Mouse (Mus musculus): ENCODE results near the gene 4930469K13Rik. TPM values are rescaled to one million over a fixed set of nuclear protein-coding genes. Genes with fewer than 3 reads are reported as not detected.
A peak's percentile ranks its signal among the peaks of the same experiment; 100 is the strongest.

The 4930469K13Rik gene
- polyA plus RNA-seq, 2 experiments: not detected

GRCm38 (mm10) chr11:34025091-34025490 is 73.3 kb downstream of the 4930469K13Rik start:
- Histone ChIP-seq H3K4me1 (ENCODE audit: control insufficient read depth, insufficient read depth, low read length) (0 out of 2 replicates have a peak, but pooled peaks cover 5% of the 10 kb centered on the region), H3K36me3 (ENCODE audit: control insufficient read depth, insufficient read depth, low read length) (no peaks in the 10 kb centered on the region), H3K4me3 (replicated peaks; ENCODE audit: low read length) (no peak overlapping the region), H3K27ac (replicated peaks; ENCODE audit: low read depth, low read length) (no peak overlapping the region), H3K4me2 (replicated peaks; ENCODE audit: low read depth, low read length, severe bottlenecking) (no peak overlapping the region), H3K9me3 (ENCODE audit: control insufficient read depth, low read length) (no peaks in the 10 kb centered on the region), H3K27me3 (ENCODE audit: control insufficient read depth, insufficient read depth, low read length) (no peaks in the 10 kb centered on the region), H3K9ac (ENCODE audit: low read depth, low read length, severe bottlenecking) (no peak overlapping the region)
- TF ChIP-seq POLR2A (IDR thresholded peaks at IDR 0.05; ENCODE audit: borderline replicate concordance, extremely low read depth, insufficient read depth, insufficient read length): no peak
- no peak for ATAC-seq (ENCODE audit: low FRiP score, low read depth)
- DNase-seq (ENCODE audit: low spot score): no peak
- 94% methylated on average over 1 of the region's 1 CpGs for WGBS

- Histone ChIP-seq H3K4me1 (ENCODE audit: control insufficient read depth, insufficient read depth, low read length) (no peaks in the 10 kb centered on the region), H3K4me3 (replicated peaks; ENCODE audit: low read length) (no peak overlapping the region), H3K36me3 (ENCODE audit: control insufficient read depth, insufficient read depth, low read length) (no peaks in the 10 kb centered on the region), H3K4me2 (replicated peaks; ENCODE audit: low read depth, low read length, severe bottlenecking) (no peak overlapping the region), H3K9me3 (ENCODE audit: control insufficient read depth, low read length) (no peaks in the 10 kb centered on the region), H3K9ac (ENCODE audit: low read depth, low read length, severe bottlenecking) (no peak overlapping the region), H3K27me3 (ENCODE audit: control insufficient read depth, insufficient read depth, low read length) (no peaks in the 10 kb centered on the region), H3K27ac (replicated peaks; ENCODE audit: low read depth, low read length) (no peak overlapping the region)
- ATAC-seq (ENCODE audit: low FRiP score, low read depth): no peak
- no peak for TF ChIP-seq POLR2A (IDR thresholded peaks at IDR 0.05; ENCODE audit: borderline replicate concordance, extremely low read depth, insufficient read depth, insufficient read length)
- 79% methylated on average over 6 of the region's 6 CpGs for WGBS
- DNase-seq (ENCODE audit: low spot score): no peak
These were observed 86.2 kb downstream of the 4930469K13Rik start for GRCm38 (mm10) chr11:34012007-34012652.

- TF ChIP-seq POLR2A (IDR thresholded peaks at IDR 0.05; ENCODE audit: borderline replicate concordance, extremely low read depth, insufficient read depth, insufficient read length): no peak
- Histone ChIP-seq H3K4me2 (replicated peaks; ENCODE audit: low read depth, low read length, severe bottlenecking) (no peak overlapping the region), H3K27ac (replicated peaks; ENCODE audit: low read depth, low read length) (no peak overlapping the region), H3K9me3 (ENCODE audit: control insufficient read depth, low read length) (no peaks in the 10 kb centered on the region), H3K4me3 (replicated peaks; ENCODE audit: low read length) (no peak overlapping the region), H3K4me1 (ENCODE audit: control insufficient read depth, insufficient read depth, low read length) (no peaks in the 10 kb centered on the region), H3K27me3 (ENCODE audit: control insufficient read depth, insufficient read depth, low read length) (no peaks in the 10 kb centered on the region), H3K36me3 (ENCODE audit: control insufficient read depth, insufficient read depth, low read length) (no peaks in the 10 kb centered on the region), H3K9ac (ENCODE audit: low read depth, low read length, severe bottlenecking) (no peak overlapping the region)
- DNase-seq (ENCODE audit: low spot score): peak; percentile 47
- 35% methylated on average over 4 of the region's 4 CpGs for WGBS
- peak; percentile 73; the same call in 1 of the 2 replicates for ATAC-seq (ENCODE audit: low FRiP score, low read depth)
These were observed 87.5 kb downstream of the 4930469K13Rik start for GRCm38 (mm10) chr11:34010859-34011172.

GRCm38 (mm10) chr11:34010133-34010858 is 88.1 kb downstream of the 4930469K13Rik start:
- WGBS: 60% methylated on average over 7 of the region's 7 CpGs
- no peaks in the 10 kb centered on the region for H3K27me3 ChIP-seq (ENCODE audit: control insufficient read depth, insufficient read depth, low read length)
- no peaks in the 10 kb centered on the region for H3K4me1 ChIP-seq (ENCODE audit: control insufficient read depth, insufficient read depth, low read length)
- no peak overlapping the region for H3K27ac ChIP-seq (replicated peaks; ENCODE audit: low read depth, low read length)
- no peak for DNase-seq (ENCODE audit: low spot score)
- TF ChIP-seq POLR2A (IDR thresholded peaks at IDR 0.05; ENCODE audit: borderline replicate concordance, extremely low read depth, insufficient read depth, insufficient read length): no peak
- no peak overlapping the region for H3K9ac ChIP-seq (ENCODE audit: low read depth, low read length, severe bottlenecking)
- no peaks in the 10 kb centered on the region for H3K36me3 ChIP-seq (ENCODE audit: control insufficient read depth, insufficient read depth, low read length)
- no peak overlapping the region for H3K4me2 ChIP-seq (replicated peaks; ENCODE audit: low read depth, low read length, severe bottlenecking)
- H3K9me3 ChIP-seq (ENCODE audit: control insufficient read depth, low read length): no peaks in the 10 kb centered on the region
- no peak overlapping the region for H3K4me3 ChIP-seq (replicated peaks; ENCODE audit: low read length)
- ATAC-seq (ENCODE audit: low FRiP score, low read depth): peak; percentile 20; the same call in 1 of the 2 replicates

- 80% methylated on average over 12 of the region's 12 CpGs for WGBS
- H3K36me3 ChIP-seq (ENCODE audit: control insufficient read depth, insufficient read depth, low read length): no peaks in the 10 kb centered on the region
- H3K4me1 ChIP-seq (ENCODE audit: control insufficient read depth, insufficient read depth, low read length): no peaks in the 10 kb centered on the region
- H3K4me3 ChIP-seq (replicated peaks; ENCODE audit: low read length): no peak overlapping the region
- no peak for TF ChIP-seq POLR2A (IDR thresholded peaks at IDR 0.05; ENCODE audit: borderline replicate concordance, extremely low read depth, insufficient read depth, insufficient read length)
- DNase-seq (ENCODE audit: low spot score) (no peak), ATAC-seq (ENCODE audit: low FRiP score, low read depth) (no peak)
- H3K9me3 ChIP-seq (ENCODE audit: control insufficient read depth, low read length): no peaks in the 10 kb centered on the region
- no peak overlapping the region for H3K27ac ChIP-seq (replicated peaks; ENCODE audit: low read depth, low read length)
- no peak overlapping the region for H3K9ac ChIP-seq (ENCODE audit: low read depth, low read length, severe bottlenecking)
- no peaks in the 10 kb centered on the region for H3K27me3 ChIP-seq (ENCODE audit: control insufficient read depth, insufficient read depth, low read length)
- no peak overlapping the region for H3K4me2 ChIP-seq (replicated peaks; ENCODE audit: low read depth, low read length, severe bottlenecking)
These were observed 88.9 kb downstream of the 4930469K13Rik start for GRCm38 (mm10) chr11:34009316-34010087.
